Mouse (Mus musculus): Measurements from ENCODE around the gene Gpr35.

Gene Gpr35

DNA sequence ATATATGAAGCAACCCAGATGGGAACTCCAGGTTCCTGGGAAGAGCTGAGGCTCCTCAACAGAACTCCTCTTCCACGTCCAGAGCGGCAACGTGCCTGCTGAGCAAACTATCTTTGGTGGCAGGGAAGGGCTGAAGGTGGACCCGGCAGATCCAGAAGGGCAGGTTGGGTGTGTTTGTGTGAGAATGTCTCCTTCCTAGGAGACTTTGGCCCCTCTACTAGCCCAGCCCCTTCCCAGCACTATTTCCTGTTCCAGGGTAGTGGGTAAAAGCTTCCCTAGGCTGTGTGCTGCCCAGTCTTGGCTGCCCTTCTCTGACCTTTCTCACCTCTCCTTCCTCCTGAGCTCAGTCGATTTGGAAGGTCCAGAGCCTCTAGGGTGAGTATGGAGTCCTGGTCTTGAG is at the start of gene Gpr35:
Gene Gpr35, plus strand, starts transcription at position 259 of the 400 bp plus-strand sequence.
- DNase-seq: no peak

DNA sequence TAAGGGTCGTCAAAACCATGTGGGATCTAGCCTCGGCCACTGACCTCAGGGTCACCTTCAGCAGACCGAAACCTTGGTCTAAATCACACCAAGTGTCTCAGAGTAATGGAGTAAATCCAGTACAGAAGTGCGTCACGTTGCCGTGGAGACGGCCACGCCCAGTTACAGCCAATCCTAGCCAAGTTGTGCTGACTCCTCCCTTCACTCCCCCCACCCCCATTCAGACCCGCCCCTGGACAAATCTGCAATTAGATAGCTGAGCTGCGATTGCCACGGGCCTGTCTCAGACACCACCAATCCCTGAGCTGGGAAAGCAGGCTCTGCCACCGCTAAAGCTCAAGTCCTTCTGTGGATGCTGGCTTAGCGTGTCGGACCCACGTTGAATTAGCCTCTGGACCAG is 47.9 kb upstream of the Gpr35 start, which contains the start of gene Ankmy1:
Gene Ankmy1, minus strand, starts transcription at position 121 of the 400 bp plus-strand sequence.
- DNase-seq: peak; percentile 62

DNA sequence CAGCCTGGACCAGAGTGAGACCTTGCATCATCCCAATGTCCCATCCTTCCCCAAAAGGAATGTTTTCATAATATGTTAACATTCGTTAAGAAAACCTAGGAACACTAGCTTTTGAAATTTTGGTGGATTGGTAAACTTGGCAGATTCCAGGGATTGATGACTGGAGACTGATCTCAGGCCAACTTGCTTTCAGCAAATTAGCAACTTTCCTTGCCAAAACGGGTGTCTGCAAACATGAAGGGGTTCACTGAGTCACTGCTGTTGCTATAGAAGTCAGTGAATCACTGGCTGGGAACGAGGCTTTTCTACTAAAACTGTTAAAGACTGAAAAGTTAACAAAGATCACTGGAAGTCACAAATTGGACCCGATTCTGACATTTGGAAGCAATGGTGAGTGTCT is 47.0 kb upstream of the Gpr35 start:
- no peak for DNase-seq

DNA sequence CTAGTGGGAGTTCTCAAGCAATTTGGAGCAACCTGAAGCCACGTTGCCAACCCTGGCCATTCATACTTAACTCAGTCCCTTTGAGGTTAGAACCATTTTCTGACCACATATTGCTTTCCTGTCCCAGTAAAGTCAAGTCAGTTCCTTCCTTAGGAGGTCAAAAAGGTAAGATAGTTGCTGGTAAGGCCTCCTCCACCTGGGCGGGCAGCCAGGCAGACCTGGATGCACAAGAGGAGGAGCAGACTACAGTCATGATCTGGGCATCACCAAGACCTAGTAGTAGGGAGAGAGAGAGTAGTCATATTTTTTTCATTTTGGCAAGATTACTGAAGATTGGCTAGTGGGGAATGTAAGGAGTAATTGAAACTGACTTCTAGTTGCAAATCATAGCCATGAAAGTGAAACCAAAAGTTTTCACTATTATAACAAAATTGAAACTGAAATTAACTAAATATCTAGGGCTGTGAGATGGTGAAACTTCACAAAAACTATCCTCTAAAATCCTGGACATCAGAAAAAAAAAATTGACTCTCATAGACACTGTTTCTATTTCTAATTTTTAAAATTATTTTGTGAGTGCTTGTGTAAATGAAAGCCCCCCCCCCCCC is 44.9 kb upstream of the Gpr35 start:
- no peak for DNase-seq

DNA sequence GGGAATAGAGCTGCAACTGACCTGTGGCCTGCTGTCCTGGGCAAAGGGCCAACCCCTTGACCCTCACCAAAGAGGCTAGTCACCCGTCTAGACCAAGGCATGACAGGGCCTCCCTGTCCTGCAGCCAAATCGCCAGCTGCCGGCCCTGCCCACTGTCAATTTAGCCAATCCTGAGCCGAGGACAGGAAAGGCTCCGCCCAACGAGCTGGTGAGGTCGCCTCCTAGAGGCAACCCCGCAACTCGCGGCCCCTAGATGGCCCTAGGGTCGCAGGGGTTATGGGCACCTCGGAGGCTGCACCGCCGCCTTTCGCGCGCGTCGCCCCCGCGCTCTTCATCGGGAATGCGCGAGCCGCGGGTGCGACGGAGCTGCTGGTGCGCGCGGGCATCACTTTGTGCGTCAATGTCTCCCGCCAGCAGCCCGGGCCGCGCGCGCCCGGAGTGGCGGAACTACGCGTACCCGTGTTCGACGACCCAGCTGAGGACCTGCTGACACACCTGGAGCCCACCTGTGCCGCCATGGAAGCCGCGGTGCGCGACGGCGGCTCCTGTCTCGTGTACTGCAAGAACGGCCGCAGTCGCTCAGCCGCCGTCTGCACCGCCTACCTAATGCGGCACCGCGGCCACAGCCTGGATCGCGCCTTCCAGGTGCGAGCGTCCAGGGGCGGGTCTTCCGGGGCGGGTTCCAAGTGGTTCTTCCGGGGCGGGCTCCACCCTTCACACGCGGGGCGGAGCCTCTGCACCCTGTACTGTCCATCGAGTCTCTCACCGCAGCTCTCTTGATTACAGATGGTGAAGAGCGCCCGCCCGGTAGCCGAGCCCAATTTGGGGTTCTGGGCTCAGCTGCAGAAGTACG is 43.7 kb upstream of the Gpr35 start, which contains the start of gene Dusp28:
Gene Dusp28, plus strand, starts transcription at position 203 of the 853 bp plus-strand sequence.
- DNase-seq: peak; percentile 95

DNA sequence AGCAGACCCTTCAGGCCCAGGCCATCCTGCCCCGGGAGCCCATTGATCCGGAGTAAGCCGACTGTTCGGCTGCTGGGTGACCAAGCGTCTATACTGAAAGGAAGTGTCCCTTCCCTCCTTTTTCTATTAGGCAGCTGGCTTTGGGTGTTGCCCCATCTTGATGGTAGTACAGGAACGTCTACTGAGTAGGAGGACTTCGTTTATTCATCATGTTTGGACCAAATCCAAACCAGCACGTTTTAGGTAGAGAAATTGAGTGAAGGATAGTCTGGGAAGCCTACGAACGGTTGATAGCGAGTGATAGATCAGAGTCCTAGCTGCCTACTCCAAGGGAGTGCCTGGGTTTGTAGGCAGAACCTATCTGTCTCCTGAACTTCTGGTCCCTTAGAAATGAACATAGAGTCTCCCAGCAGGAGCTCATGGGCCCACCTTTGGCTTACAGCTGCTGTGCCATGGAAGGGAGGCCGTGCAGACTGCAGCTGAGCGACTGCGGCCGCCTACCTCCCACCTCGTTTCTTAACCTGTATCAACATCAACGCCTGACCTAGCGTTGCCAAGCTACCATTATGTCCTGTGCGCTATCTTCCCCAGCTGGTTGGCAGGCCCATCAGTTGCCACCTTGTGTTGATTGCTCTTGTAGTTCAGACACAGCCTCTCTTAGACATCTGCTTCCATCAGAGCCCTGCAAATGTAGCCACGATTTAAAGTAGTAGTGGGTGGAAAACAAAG is 42.9 kb upstream of the Gpr35 start:
- no peak for DNase-seq

DNA sequence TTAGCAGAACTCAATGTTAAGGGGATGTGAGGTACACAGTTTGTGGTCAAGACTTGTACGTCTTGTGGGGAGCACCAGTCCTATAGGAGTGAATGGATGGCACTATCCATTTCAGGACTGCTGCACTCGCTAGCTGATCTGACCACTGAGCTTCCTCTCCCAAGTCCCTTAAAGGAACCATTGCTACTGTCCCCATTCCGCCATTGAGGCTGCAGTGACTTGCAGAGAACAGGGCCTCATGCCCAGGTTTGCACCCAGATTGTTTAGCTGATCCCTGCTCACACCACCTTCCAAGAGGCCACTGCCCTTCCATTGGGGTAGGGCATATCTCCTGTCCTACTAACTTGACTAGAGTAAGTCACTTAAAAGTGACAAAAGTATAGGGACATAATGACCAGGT is 42.0 kb upstream of the Gpr35 start:
- no peak for DNase-seq

DNA sequence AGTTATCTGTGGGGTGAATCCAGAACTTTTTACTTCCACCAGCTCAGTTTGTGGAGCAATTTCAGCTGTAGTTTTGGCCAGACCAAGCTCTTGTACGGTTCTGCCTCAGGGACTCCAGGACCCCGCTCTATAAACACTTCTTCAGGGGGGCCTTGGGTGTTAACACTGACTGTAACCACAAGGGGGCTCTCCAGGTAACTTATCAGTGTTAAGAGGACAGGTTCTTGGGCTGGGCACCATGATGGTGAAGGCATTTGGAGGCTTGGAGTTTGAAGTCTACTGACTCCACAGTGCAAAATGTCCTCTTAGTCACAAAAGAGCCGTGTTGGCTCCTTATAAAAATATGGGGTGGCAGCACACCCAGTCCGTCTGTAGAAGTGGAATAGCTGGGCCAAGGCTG is 41.6 kb upstream of the Gpr35 start:
- no peak for DNase-seq

DNA sequence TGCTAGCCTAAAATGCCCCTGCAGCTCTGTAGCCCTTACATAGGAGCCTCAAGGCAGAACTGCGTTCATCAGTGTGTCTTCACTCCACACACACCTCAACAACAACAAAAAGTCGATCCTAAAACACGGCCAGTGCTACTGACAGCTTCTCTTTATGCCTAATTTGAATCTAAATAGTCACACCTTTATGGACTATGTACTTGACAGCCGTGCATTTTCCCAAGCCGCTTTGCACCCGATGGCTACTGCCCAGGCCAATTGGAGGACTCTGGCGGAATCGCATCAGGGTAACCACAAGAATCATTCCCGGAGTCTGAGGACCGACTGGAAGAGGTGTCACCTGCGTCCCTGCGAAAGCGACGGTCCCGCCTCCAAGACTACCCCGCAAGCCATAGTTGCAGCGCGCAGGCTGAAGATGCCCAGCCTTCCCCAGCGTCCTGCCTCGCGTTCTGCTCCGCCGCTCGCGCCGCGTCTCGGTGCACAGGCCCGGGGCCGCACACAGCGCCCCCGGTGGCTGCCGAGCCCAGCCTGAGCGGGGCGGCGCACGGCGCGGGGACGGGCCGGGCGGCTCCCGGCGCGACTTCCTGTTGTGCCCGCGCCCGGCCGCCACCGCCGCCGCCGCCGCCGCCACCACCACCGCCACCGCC is 40.3 kb upstream of the Gpr35 start, which contains the start of gene Rnpepl1:
Gene Rnpepl1, plus strand, starts transcription at position 545 of the 647 bp plus-strand sequence.
- peak; percentile 76 for DNase-seq

DNA sequence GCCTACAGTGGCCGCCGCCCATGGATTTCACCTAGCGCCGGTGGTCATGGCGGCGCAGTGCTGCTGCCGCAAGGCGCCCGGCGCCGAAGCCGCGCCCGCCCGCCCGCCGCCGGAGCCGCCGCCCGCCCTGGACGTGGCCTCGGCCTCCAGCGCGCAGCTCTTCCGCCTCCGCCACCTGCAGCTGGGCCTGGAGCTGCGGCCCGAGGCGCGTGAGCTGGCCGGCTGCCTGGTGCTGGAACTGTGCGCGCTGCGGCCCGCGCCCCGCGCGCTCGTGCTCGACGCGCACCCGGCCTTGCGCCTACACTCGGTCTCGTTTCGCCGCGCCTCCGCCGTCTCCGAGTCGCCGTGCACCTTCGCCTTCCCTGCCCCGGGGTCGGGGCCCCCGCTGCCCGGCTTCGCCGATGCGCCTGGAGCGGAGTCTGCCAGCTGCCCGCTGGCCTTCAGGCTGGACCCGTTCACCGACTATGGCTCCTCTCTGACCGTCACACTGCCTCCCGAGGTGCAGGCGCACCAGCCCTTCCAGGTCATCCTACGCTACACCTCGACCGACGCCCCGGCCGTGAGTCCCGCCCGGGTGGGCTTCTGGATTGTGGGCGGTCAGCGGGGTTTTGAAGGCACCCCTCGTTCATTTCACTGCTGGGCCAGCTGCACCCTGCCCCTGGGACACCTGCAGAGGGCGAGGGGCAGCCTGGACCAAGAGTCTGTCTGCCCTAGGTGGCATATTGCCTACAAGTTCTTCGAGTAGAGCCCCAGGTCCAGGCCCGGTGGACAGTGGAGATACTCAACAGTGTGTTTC is 39.5 kb upstream of the Gpr35 start:
- peak; percentile 48 for DNase-seq

DNA sequence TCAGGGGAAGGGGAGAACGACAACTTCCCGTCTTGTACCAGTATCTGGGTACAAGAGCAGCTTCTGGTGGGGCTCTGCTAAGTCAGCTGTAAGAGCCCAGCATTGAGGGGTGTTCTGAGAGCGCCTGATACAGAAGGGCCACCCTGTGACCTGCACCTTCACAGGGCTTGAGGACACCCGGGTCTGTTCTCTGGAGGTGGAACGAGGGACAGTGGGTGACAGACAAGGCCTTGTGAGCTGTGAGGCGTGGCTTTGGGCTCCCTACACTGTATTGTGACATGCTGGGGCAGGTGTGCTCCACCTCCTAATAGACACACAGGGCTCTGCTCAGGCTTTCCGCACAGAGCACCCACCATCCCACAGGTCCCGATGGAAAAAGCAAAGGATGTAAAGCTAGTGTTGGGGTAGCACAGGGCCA is 38.9 kb upstream of the Gpr35 start:
- no peak for DNase-seq

DNA sequence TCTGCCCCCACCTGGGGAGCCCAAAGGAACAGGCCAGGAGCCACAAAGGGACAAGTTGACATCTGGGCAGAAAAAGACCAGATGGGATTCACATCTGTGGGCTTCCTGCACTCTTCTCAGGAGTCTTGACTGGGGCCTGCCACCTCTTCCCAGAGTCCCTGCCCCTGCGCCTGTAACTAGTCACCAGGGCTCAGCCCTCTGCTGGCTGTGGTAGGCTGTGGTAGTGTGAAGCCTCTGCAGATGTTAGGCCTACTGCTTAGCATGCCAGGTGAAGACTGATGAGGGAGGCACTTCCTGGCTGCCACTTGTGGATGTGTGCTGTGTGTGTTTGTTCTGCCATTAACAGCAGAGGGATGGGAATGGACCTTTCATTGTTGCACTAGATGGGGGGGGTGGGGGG is 38.4 kb upstream of the Gpr35 start:
- no peak for DNase-seq

DNA sequence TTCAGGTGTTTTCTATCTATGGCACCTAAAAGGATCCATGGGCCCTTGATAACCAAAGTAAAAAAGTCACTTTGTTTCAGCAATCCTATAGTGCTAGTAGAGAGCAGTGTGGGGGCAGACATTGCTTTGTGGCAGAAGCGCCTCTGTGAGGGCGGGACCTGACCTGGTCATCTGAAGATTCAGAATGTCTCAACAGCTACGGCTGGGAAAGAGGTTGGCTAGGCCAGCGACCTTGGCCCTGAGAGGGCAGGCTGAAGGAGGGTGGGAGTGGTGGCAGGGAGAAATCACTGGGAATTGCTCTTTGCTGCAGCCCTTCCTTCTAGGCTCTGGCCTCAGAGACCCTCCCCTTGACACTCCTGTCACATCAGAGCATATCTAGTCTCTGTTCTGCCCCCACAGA is 36.4 kb upstream of the Gpr35 start:
- DNase-seq: no peak

DNA sequence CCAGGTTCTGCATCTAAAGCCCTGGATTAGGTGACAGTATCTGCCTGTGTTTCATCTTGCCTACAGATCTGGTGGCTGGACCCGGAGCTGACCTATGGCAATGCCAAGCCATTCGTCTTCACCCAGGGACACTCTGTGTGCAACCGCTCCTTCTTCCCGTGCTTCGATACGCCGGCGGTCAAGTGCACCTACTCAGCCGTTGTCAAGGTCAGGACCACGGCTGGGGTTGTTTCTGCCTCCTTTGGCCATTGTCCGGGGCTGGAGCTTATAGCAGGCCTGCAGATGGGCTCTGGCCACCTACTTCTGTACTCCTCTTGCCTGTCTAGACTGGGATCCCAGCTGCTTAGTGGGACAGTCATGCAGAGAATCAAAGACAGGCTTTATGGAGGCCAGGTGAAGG is 35.7 kb upstream of the Gpr35 start:
- DNase-seq: no peak

DNA sequence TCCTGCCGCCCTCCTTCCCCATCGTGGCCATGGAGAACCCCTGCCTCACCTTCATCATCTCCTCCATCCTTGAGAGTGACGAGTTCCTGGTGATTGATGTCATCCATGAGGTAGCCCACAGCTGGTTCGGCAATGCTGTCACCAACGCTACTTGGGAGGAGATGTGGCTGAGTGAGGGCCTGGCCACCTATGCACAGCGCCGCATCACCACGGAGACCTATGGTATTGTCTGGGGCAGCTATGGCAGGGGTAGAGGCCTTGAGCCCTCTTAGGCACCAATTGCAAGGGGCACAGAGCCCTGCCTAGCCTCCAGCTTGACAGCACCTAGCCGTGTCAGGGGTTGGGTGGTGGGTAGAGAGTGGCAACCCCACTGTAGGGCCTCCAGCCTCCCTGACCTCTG is 33.9 kb upstream of the Gpr35 start:
- no peak for DNase-seq

DNA sequence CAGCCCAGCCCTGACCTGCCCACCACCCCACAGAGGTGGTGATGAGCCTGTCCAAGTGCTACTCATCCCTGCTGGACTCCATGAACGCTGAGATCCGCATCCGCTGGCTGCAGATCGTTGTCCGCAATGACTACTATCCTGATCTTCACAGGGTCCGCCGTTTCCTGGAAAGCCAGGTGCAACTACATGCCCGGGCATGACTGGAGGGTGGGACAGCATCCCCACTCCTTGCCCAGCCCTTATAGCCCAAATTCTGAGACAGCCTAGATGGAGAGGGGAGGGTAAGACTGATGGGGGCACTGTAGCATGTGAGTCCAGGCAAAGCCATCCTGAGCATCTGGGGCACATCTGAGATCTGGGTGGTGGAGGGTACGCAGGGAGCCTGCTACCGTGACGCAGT is 31.5 kb upstream of the Gpr35 start:
- DNase-seq: no peak

DNA sequence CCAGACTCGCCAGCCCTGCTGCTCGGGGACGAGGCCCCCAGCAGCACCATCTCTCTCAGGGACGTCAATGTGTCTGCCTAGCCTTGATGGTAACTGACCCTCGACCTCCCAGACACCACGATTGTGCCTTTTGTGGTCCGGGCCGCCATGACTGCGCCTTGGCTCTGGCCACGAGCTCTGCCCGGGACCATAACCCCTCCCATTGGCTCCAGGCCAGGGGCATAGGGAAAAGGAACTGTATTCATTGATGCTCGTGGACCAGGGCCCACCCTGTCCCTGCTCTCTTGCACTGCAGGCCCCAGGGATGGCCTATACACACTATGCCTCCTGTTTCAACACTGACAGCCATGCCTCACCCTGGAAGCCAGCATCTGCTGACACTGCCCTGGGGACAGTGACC is 30.9 kb upstream of the Gpr35 start:
- no peak for DNase-seq

DNA sequence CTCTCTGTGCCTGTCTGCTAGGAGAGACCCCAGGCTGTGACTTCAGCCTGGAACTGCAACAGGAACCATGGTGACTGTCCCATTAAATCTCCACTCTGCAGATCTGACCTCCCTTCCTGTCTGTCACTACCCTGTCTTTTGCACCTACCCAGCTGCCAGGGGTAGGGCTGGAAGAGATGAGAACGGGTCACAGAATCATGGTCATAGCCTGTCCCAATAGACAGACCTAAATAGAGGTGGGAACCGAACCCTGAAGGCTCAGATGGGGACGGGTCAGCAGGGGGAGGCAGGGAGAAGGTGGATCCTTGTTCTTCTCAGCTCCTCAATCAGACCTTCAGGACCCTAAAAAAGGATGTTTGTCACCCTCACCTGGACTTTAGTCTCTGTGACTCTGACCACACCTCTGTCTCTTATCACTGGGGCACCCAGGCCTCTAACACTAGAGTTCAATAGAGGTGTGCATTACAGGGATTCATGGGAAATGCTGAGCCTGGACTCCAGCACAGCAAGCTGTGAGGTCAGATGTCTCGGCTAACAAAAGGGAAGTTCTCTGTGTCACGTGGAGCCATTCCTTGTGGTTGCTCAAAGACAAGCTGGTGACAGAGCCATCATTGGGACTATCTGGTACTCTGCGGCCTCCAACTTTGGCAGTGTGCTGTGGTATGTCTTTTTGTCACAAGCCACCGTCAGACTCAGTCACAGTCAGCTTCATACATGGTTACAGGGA is 30.0 kb upstream of the Gpr35 start:
- no peak for DNase-seq

DNA sequence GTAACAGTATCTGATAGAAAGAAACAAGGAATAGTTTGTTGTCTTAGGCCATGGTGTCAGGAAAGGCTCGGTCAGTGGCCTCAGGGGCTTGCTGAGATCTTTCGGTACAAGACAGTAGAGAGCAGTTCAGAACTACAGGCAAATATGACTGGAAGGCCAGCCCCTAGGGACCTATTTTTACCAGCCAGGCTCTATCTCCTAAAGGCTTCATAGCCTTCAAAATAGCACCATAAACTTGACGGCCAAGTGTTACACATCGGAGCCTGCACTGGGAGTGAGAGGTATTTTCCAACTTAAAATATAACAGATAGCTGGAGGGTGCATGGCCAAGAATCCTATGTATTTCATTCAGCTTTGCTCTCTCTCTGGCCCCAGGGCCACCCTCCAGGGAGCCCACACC is 29.2 kb upstream of the Gpr35 start:
- no peak for DNase-seq

DNA sequence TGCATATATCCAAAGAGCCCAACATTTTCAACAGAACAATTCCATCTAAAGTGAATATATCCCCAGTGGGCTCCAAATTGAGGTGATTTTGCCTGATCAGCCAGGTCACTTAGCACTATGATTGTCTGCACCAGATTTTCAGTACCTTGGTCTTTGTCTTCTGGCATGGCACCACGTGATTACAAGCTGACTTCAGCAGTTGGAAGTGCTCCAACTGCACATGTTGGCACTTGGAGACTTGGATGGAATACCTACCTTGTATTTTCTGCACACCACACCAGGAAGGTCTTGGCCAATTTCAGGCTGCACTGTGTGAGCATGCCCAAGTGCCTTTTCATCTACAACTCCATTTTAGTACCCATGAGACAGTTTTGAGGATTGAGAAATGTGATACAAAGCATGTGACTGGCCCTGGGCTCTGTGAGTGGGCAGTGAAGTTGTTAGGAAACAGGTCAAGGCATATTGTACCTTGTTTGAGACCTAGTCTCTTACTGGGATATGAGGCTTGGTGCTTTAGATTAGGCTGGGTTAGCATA is 20.4 kb upstream of the Gpr35 start:
- DNase-seq: peak; percentile 82

DNA sequence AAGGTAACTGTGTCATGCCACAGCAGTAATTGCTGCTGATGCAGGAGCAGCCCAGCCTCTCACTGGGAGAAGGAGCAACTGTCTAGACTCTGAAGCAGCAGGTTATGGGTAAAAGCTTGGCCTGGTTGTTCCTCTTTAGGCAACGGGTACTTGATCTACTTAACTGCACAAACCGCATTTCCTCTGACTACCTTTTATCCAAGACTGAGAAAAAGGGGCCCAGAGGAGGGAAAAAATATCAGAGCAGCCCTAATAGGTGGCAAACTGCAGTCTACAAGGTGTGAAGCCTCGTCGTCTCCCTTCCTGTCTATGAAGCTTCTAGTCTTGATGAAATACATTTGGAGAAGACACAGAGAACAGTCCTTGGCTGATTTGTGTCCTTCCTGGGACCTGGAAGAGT is 17.1 kb upstream of the Gpr35 start:
- DNase-seq: no peak

Data from kidney, adult 11 months (tissue).